Mouse (Mus musculus): ENCODE results near the gene Capn13.

Capn13 gene

GRCm38 (mm10) chr17:73400862-73401261 is at the start of gene Capn13:
Gene Capn13 (minus strand): TSS chr17:73400866.
- no peak for DNase-seq (ENCODE audit: extremely low spot score, low spot score)

- DNase-seq (ENCODE audit: extremely low spot score, low spot score): no peak
Observed at GRCm38 (mm10) chr17:73449104-73449503, 48.4 kb upstream of the Capn13 start.

- DNase-seq (ENCODE audit: extremely low spot score, low spot score): no peak
Observed at GRCm38 (mm10) chr17:73440798-73441197, 40.1 kb upstream of the Capn13 start.

- DNase-seq (ENCODE audit: extremely low spot score, low spot score): no peak
Observed at GRCm38 (mm10) chr17:73432564-73433006, 31.9 kb upstream of the Capn13 start.

- DNase-seq (ENCODE audit: extremely low spot score, low spot score): no peak
Observed at GRCm38 (mm10) chr17:73432058-73432457, 31.4 kb upstream of the Capn13 start.

- DNase-seq (ENCODE audit: extremely low spot score, low spot score): no peak
Observed at GRCm38 (mm10) chr17:73417382-73417781, 16.7 kb upstream of the Capn13 start.

- no peak for DNase-seq (ENCODE audit: extremely low spot score, low spot score)
Observed at GRCm38 (mm10) chr17:73416181-73416795, 15.6 kb upstream of the Capn13 start.

GRCm38 (mm10) chr17:73411817-73412216 is 11.2 kb upstream of the Capn13 start:
- peak; percentile 10 for DNase-seq (ENCODE audit: extremely low spot score, low spot score)

GRCm38 (mm10) chr17:73401272-73401671 is 606 bp upstream of the Capn13 start:
- peak; percentile 8 for DNase-seq (ENCODE audit: extremely low spot score, low spot score)

GRCm38 (mm10) chr17:73399136-73399535 is 1.5 kb downstream of the Capn13 start:
- DNase-seq (ENCODE audit: extremely low spot score, low spot score): peak; percentile 5

GRCm38 (mm10) chr17:73393361-73393760 is 7.3 kb downstream of the Capn13 start:
- DNase-seq (ENCODE audit: extremely low spot score, low spot score): no peak

- DNase-seq (ENCODE audit: extremely low spot score, low spot score): peak; percentile 7
Observed at GRCm38 (mm10) chr17:73391771-73392170, 8.9 kb downstream of the Capn13 start.

GRCm38 (mm10) chr17:73390191-73391089 is 10.2 kb downstream of the Capn13 start:
- peak; percentile 8 for DNase-seq (ENCODE audit: extremely low spot score, low spot score)

- peak; percentile 2 for DNase-seq (ENCODE audit: extremely low spot score, low spot score)
Observed at GRCm38 (mm10) chr17:73389336-73389735, 11.3 kb downstream of the Capn13 start.

GRCm38 (mm10) chr17:73386581-73386980 is 14.1 kb downstream of the Capn13 start:
- DNase-seq (ENCODE audit: extremely low spot score, low spot score): no peak

- no peak for DNase-seq (ENCODE audit: extremely low spot score, low spot score)
Observed at GRCm38 (mm10) chr17:73385940-73386339, 14.7 kb downstream of the Capn13 start.

GRCm38 (mm10) chr17:73382327-73383014 is 18.2 kb downstream of the Capn13 start:
- DNase-seq (ENCODE audit: extremely low spot score, low spot score): peak; percentile 10

GRCm38 (mm10) chr17:73381681-73382080 is 19.0 kb downstream of the Capn13 start:
- DNase-seq (ENCODE audit: extremely low spot score, low spot score): no peak

- DNase-seq (ENCODE audit: extremely low spot score, low spot score): peak; percentile 8
Observed at GRCm38 (mm10) chr17:73377778-73378484, 22.7 kb downstream of the Capn13 start.

- no peak for DNase-seq (ENCODE audit: extremely low spot score, low spot score)
Observed at GRCm38 (mm10) chr17:73367334-73367733, 33.3 kb downstream of the Capn13 start.

- DNase-seq (ENCODE audit: extremely low spot score, low spot score): peak; percentile 10
Observed at GRCm38 (mm10) chr17:73361054-73361453, 39.6 kb downstream of the Capn13 start.

Data from neural tube, embryonic 10.5 days (tissue).